Mouse (Mus musculus) frontal cortex, postnatal 14 days (tissue): ENCODE data around the gene Adam15.

Source experiments
- DNase-seq, 2 experiments: peaks; one replicate each; pipeline ENCODE4 v3.0.0; 2022; ENCODE audit warnings: low spot score in 2 of 2

Adam15 gene

GRCm38 (mm10) chr3:89322514-89323165 lies 27.2 kb downstream of the Adam15 start, which contains the start of gene Efna3:
TSS of gene Efna3 (minus strand) at chr3:89322965.
- DNase-seq = peak; percentile 80 to 85

DNA sequence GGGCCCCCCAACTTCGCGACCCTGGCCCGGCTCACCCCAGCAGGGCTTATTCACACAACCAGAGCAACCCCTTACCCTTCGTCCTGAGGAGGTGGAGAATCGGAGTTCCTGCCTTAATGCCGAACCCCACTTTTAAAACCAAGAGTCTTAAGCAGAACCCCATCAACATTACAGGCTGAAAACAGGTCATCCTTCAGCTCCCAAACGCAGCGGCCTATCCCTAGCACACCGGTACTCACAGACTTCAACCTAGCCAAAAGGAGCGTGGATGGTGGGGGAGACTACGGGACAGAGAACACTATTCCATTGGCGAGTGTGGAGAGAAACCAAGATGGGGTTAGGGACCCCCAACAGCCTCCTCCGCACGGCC lies 27.7 kb downstream of the Adam15 start:
- no peak for DNase-seq

- DNase-seq = peak; percentile 29 to 50
Observed at GRCm38 (mm10) chr3:89321183-89322130, 28.3 kb downstream of the Adam15 start.

- DNase-seq = peak; percentile 55 to 67
Observed at GRCm38 (mm10) chr3:89320581-89321182, 29.1 kb downstream of the Adam15 start.

GRCm38 (mm10) chr3:89319591-89320350 lies 30.0 kb downstream of the Adam15 start:
- DNase-seq = peak in 1 of 2 experiments; percentile 22

DNA sequence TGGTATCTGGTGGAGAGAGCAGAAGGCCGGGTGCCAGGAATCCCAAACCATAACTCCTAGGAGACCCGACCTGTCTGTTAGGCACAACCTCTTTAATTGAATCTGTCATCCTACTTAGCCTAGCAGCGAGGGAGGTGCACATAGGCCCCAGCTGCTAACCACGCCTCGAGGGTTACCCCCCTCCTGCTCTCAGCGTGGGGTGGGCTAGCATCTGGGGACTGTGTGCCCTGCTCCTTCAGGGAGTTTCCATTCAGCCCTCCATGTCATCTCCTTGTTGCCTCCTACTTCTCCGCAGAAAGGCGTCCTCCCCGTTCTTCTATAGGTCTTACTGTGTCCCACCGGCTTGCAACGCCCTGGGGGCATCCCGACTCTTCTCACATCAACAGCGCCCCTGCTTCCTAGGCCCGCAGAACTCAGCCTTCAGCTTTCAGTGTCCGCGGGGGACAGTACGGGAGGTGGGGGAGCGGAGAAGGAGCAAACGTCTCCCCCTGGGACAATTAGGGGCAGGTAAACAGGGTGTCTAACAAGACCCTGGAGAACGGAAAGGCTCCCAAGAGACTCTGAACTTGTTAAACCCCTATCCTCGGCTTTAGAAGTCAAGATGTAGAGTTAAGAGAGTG lies 30.7 kb downstream of the Adam15 start:
- no peak for DNase-seq

GRCm38 (mm10) chr3:89318316-89318715 lies 31.5 kb downstream of the Adam15 start:
- DNase-seq = no peak

- DNase-seq = no peak
Observed at GRCm38 (mm10) chr3:89317246-89317645, 32.5 kb downstream of the Adam15 start.

DNA sequence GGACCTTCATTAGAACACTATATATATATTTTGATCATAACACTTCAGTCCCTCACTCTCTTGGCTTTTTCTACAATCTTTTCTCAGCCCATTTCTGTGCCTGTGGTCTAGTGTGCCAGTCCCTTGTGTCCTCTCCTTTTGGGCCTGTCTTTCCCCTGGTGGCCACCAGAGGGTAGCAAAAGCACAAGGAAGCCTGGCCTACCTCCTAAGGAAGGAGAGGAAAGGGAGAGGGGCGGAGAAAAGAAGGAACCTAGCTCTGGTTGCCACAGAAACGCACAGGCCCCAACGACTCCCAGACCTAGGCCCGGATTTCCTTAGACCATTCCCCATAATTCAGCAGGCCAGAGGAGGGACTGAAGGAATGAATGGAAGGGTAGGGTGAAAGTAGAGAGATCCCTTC lies 33.0 kb downstream of the Adam15 start:
- DNase-seq = peak; percentile 81 to 87

DNA sequence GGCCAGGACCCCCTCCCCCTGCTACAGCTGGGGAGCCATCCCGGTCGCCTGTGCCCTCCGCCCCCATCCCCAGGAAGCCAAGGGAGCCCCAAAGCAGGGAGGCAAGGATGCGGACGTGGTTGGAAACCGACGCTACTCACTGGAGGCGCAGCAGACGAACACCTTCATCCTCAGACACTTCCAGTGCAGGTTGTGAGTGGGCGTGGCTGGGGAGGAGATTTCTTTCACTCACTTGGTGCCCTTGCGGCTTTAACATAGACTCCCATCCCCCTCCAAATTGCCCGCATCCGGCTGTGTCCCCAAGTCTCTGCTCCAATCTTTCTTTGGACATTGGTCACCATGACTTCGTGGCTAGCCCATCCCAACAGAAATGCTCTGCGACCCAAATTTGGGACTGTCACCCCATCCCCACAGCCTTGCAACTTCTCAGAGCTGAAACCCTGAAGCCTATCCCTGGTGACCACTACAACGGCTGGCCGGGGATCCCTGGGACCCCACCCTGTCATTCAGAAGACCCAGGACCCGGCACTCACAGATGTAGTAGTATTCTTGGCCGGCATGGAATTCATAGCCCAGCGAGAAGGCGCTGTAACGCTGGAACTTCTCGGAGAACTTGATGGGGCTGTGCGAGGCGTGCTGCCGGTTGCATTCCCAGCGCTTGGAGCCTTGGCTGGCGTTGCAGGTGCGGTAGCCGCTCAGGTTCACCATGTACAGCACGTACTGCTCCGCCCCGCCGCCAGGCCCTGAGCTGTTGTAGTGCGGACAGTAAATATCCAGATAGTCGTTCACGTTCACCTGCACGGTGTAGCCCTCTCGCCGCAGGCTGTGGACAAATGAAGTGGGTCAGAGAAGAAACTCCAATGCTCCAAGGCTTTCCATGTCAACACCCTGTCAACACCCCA lies 33.6 kb downstream of the Adam15 start:
- no peak for DNase-seq

GRCm38 (mm10) chr3:89315195-89315929 lies 34.4 kb downstream of the Adam15 start:
- peak; percentile 46 to 73 for DNase-seq

- no peak for DNase-seq
Observed at GRCm38 (mm10) chr3:89314791-89315190, 35.0 kb downstream of the Adam15 start.

DNA sequence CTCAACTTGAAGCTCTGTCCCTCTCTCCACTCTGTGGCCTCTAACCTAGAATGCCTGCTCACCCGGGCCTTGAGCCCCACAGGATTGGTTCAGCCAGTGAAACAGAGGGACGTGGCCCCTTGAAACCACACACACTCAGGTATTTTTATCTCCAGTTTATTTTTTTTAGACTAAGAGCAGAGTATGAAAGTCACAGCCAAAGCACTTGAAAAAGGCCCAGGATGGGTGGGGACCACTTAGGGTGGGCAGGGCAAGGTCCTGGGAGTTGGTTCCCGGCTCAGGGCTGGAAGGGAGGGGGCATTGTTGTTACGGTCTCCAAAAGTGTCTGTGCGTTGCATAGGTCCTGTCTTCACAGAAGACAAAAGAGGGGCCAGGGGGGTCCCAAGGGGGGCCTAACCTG lies 35.5 kb downstream of the Adam15 start:
- no peak for DNase-seq

- DNase-seq = peak in 1 of 2 experiments; percentile 54
Observed at GRCm38 (mm10) chr3:89308089-89308488, 41.7 kb downstream of the Adam15 start.

DNA sequence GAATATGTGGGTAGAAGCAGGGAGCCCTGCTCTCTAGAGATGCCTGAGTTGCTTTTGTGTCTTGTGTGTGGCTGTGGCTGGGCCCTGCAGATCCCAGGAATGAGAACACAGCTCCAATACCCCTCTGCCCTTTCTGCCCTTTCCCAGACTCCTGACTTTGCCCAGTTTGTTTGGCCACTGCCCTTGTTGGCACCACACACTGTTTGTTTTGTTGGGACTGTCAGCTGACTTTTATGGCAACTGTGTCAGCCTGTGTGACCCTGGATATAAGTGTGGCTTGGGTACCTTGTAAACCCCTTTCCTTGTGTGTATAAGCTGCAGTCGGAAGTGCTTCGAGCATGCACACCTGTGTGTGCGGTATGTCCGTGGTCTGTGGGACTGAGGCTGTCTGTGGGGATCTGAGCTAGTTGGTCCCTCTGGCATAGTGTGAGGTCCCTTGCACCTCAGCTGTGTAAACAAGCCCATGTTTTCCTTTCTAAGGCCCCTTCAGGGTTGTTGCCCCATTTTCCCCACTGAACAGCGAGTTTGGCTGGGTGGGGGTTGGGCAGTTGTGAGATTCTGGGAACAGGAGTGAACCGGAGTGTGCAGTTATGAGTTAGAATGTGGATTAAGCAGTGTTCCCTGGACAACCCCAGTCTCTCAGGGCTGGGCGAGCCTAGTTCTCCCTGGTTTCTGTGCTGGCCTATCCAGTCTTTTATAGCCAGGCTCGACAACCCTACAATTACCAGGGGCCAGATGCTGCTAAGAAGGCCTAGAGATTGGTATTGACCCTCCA lies 44.1 kb downstream of the Adam15 start:
- no peak for DNase-seq

DNA sequence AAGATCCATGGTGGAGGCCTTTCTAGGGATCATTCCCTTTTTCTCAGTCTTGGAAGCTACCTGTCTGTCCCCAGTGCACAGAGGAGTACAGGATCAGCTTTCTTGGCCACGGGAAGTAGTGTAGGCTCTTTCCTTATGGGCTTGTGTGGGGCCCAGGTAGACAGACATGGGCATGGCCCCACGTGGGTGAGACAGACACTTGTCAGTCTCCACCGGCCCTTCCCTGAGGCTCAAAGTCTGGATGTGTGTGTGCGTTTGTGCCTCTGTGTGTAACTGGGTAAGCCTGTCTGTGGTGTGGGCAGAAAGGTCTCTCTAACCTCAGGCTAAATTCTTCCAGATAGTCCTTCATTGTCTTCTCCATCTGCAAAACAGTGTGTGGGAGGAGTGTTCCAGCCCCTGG lies 44.7 kb downstream of the Adam15 start:
- no peak for DNase-seq

GRCm38 (mm10) chr3:89304440-89304839 lies 45.4 kb downstream of the Adam15 start:
- no peak for DNase-seq

DNA sequence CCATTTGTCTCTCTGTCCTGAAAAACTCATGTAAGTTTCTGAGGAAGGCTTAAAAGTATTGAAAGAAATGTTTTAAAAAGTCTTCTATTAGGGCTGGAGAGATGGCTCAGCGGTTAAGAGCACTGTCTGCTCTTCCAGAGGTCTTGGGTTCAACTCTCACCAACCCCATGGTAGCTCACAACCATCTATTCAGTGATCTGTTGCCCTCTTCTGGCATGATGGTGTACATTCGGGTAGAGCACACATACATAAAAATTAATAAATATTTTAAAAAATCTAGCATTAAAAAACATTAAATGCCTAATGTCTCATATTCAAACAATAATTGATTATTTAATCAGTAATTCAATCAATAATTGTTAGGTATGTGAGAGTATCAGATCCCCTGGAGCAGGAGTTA lies 49.3 kb downstream of the Adam15 start:
- no peak for DNase-seq

GRCm38 (mm10) chr3:89300071-89300470 lies 49.7 kb downstream of the Adam15 start:
- DNase-seq = no peak
